Mouse (Mus musculus): ENCODE results near the gene Tmem62. TPM values are rescaled to one million over a fixed set of nuclear protein-coding genes. Genes with fewer than 3 reads are reported as not detected.

The Tmem62 gene
- polyA plus RNA-seq, 1 experiment from 2014 or later = 10.7 TPM

Other genes with a start within 250 kb of the Tmem62 start
- 3.0 to 6.3 TPM (median 6.0 TPM) in 3 replicates for gene Cdan1, start 126.9 kb upstream of the Tmem62 start, polyA plus RNA-seq (2018)
- 2.8 to 3.3 TPM (median 3.0 TPM) in 3 replicates for gene Ttbk2, start 126.4 kb upstream of the Tmem62 start, polyA plus RNA-seq (2018)
- 5.4 to 7.0 TPM (median 7.0 TPM) in 3 replicates for gene Ubr1, start 6.3 kb upstream of the Tmem62 start, polyA plus RNA-seq (2018)
- 34.5 to 42.7 TPM (median 39.1 TPM) in 3 replicates for gene Ccndbp1, start 31.4 kb downstream of the Tmem62 start, polyA plus RNA-seq (2018)
- gene Epb42, start 60.1 kb downstream of the Tmem62 start, polyA plus RNA-seq (2018) = not detected in 3 replicates
- gene Tgm5, start 108.8 kb downstream of the Tmem62 start, polyA plus RNA-seq (2018) = not detected in 3 replicates
- gene Tgm7, start 132.8 kb downstream of the Tmem62 start, polyA plus RNA-seq (2018) = not detected in 3 replicates
- gene Adal, start 163.4 kb downstream of the Tmem62 start, polyA plus RNA-seq (2018) = 7.0 to 7.9 TPM (median 7.1 TPM) in 3 replicates
- 4.3 to 10.6 TPM (median 10.2 TPM) in 3 replicates for gene Lcmt2, start 163.6 kb downstream of the Tmem62 start, polyA plus RNA-seq (2018)
- gene Tubgcp4, start 193.6 kb downstream of the Tmem62 start, polyA plus RNA-seq (2018) = 26.7 to 37.4 TPM (median 35.5 TPM) in 3 replicates
- 16.2 to 24.6 TPM (median 22.3 TPM) in 3 replicates for gene Zscan29, start 194.1 kb downstream of the Tmem62 start, polyA plus RNA-seq (2018)

Measured in macrophage (primary cell).